Mouse (Mus musculus): Measurements from ENCODE around the gene Tmem94. TPM values are rescaled to one million over a fixed set of nuclear protein-coding genes. Genes with fewer than 3 reads are reported as not detected.
A peak's percentile ranks its signal among the peaks of the same experiment; 100 is the strongest.

The Tmem94 gene
- total RNA-seq (2012; rRNA removed) (19.0 and 27.4 TPM in 2 replicates), total RNA-seq (2014; rRNA removed) (4.8 and 6.4 TPM in 2 replicates), polyA plus RNA-seq (2012; ENCODE audit: insufficient read length, low read depth) (13.5 and 15.0 TPM in 2 replicates)

GRCm38 (mm10) chr11:115765103-115765606 is at the start of gene Tmem94:
Gene Tmem94, plus strand, starts transcription at chr11:115765433.
- no peak within 1 kb of the TSS for H3K27ac ChIP-seq (ENCODE audit: insufficient read depth, low read depth)
- no peaks in the 10 kb centered on the region for H3K9me3 ChIP-seq (replicated peaks; ENCODE audit: low read length)
- in situ Hi-C loops (cut with MboI; ENCODE audit: low pct_ligation_motif_present, low pct_unique_long_range_greater_than_20kb, low sequenced_read_pairs): no loop called here

More at GRCm38 (mm10) chr11:115765103-115765606, at the start of gene Tmem94:
- peak within 1 kb of the TSS; percentile 77 for H3K9ac ChIP-seq (ENCODE audit: insufficient read depth, low read depth)
- H3K4me3 ChIP-seq (replicated peaks in 1 of 3; ENCODE audit: low read depth in 2 of 3, low read length in 2 of 3, poor library complexity in 1 of 3): peak within 1 kb of the TSS; percentile 77 to 85 (median 82)
- no peaks in the 10 kb centered on the region for H3K79me2 ChIP-seq (replicated peaks; ENCODE audit: control insufficient read depth, extremely low read depth, insufficient read depth, poor library complexity, severe bottlenecking)
- dilution Hi-C loops (cut with MboI; ENCODE audit: extremely low pct_ligation_motif_present, extremely low pct_unique_long_range_greater_than_20kb, low sequenced_read_pairs): no loop called here
- DNase-seq (ENCODE audit: extremely low read depth): peak; percentile 100
- peaks cover 3 to 16% of the 10 kb centered on the region in 2 experiments; a peak in 3 of 4 replicates for H3K4me1 ChIP-seq (ENCODE audit: control insufficient read depth in 1 of 2, insufficient read depth in 2 of 2)
- H3K36me3 ChIP-seq (replicated peaks in 1 of 2; ENCODE audit: control insufficient read depth in 1 of 2, insufficient read depth in 1 of 2, low read length in 1 of 2): no peaks in the 10 kb centered on the region
- TF ChIP-seq CHD2 (IDR thresholded peaks at IDR 0.05; ENCODE audit: low read length) (peak; percentile 99), MAFK (IDR thresholded peaks at IDR 0.05; ENCODE audit: insufficient replicate concordance, low read length) (no peak), CHD1 (IDR thresholded peaks at IDR 0.05; ENCODE audit: low read depth, low read length) (peak; percentile 57; the same call in 1 of the 2 replicates), ZC3H11A (IDR thresholded peaks at IDR 0.05; ENCODE audit: low read depth, low read length) (no peak), TCF12 (IDR thresholded peaks at IDR 0.05; ENCODE audit: low read depth, low read length) (peak; percentile 94), RCOR1 (conservative IDR thresholded peaks at IDR 0.05; ENCODE audit: low read depth, low read length) (no peak; the same call in 1 of the 2 replicates), HCFC1 (IDR thresholded peaks at IDR 0.05; ENCODE audit: low read depth, low read length) (peak; percentile 96), ELF1 (IDR thresholded peaks at IDR 0.05; ENCODE audit: low read depth, low read length) (peak; percentile 100), UBTF (IDR thresholded peaks at IDR 0.05; ENCODE audit: low read depth, low read length) (no peak), NRF1 (IDR thresholded peaks at IDR 0.05; ENCODE audit: low read depth, low read length) (peak; percentile 83), RAD21 (IDR thresholded peaks at IDR 0.05; ENCODE audit: low read depth, low read length) (no peak), MEF2A (IDR thresholded peaks at IDR 0.05; ENCODE audit: borderline replicate concordance, low read depth, low read length) (peak; percentile 70), JUN (IDR thresholded peaks at IDR 0.05; ENCODE audit: insufficient read depth, low read depth, low read length) (no peak), ETS1 (conservative IDR thresholded peaks at IDR 0.05; ENCODE audit: low read depth, low read length) (0 out of 2 replicates have a peak, but pooled peaks have one; percentile 3), CTCF (conservative IDR thresholded peaks at IDR 0.05 in 1 of 2, IDR thresholded peaks at IDR 0.05 in 1 of 2; ENCODE audit: low read depth in 2 of 2, low read length in 2 of 2) (peak in 1 of 2 experiments; percentile 12; a peak in 1 of 4 replicates), MAX (IDR thresholded peaks at IDR 0.05; ENCODE audit: low read length) (peak; percentile 79), POLR2A (IDR thresholded peaks at IDR 0.05; ENCODE audit: low read depth, low read length) (peak; percentile 84), MYC (IDR thresholded peaks at IDR 0.05; ENCODE audit: low read depth, low read length) (no peak), ZKSCAN1 (IDR thresholded peaks at IDR 0.05; ENCODE audit: borderline replicate concordance, low read depth, low read length) (no peak), KAT2A (IDR thresholded peaks at IDR 0.05; ENCODE audit: insufficient replicate concordance, low read length) (peak; percentile 99), SMC3 (IDR thresholded peaks at IDR 0.05; ENCODE audit: low read depth, low read length) (no peak), ZNF384 (IDR thresholded peaks at IDR 0.05; ENCODE audit: low read depth, low read length) (no peak), MXI1 (IDR thresholded peaks at IDR 0.05; ENCODE audit: low read depth, low read length) (peak; percentile 70), E2F4 (IDR thresholded peaks at IDR 0.05; ENCODE audit: insufficient replicate concordance, low read depth, low read length) (peak; percentile 83; the same call in 1 of the 2 replicates), NELFE (IDR thresholded peaks at IDR 0.05; ENCODE audit: low read depth, low read length) (peak; percentile 72; the same call in 1 of the 2 replicates), SIN3A (IDR thresholded peaks at IDR 0.05; ENCODE audit: low read length) (peak; percentile 97), JUND (conservative IDR thresholded peaks at IDR 0.05; ENCODE audit: low read depth, low read length) (0 out of 2 replicates have a peak, but pooled peaks have one; percentile 27), GABPA (IDR thresholded peaks at IDR 0.05; ENCODE audit: insufficient replicate concordance, low read depth, low read length) (peak; percentile 92; the same call in 1 of the 2 replicates), ZMIZ1 (IDR thresholded peaks at IDR 0.05; ENCODE audit: low read depth, low read length) (peak; percentile 68; the same call in 1 of the 2 replicates), PAX5 (IDR thresholded peaks at IDR 0.05; ENCODE audit: low read length) (no peak), MAZ (IDR thresholded peaks at IDR 0.05; ENCODE audit: low read depth, low read length) (peak; percentile 100), BHLHE40 (IDR thresholded peaks at IDR 0.05; ENCODE audit: low read depth, low read length) (no peak; the same call in 1 of the 2 replicates), EP300 (IDR thresholded peaks at IDR 0.05; ENCODE audit: low read length) (no peak), IRF4 (IDR thresholded peaks at IDR 0.05; ENCODE audit: low read depth, low read length) (no peak; the same call in 1 of the 2 replicates), TBP (conservative IDR thresholded peaks at IDR 0.05; ENCODE audit: low read depth, low read length) (peak; percentile 94), USF2 (conservative IDR thresholded peaks at IDR 0.05; ENCODE audit: low read depth, low read length) (no peak), USF1 (IDR thresholded peaks at IDR 0.05; ENCODE audit: low read depth, low read length) (no peak), POLR2AphosphoS2 (IDR thresholded peaks at IDR 0.05; ENCODE audit: low read depth, low read length) (no peak)
- peak within 1 kb of the TSS; percentile 78 for H3K4me2 ChIP-seq (ENCODE audit: insufficient read depth, low read depth, poor library complexity, severe bottlenecking)
- H3K27me3 ChIP-seq (replicated peaks): no peaks in the 10 kb centered on the region
